Mouse (Mus musculus) cerebellum, adult 2 months (tissue): ENCODE results near the gene Gm49630.
"Not testable (repeated sequence)": the region's sequence is repeated elsewhere in the genome, so short reads cannot be mapped to it uniquely, and the experiment has no call there.

Experiments used
- CTCF ChIP-seq: fragments of 200-500 bp; IDR thresholded peaks from 2 replicates; pipeline ENCODE4 v1.5.1; 2011; ENCODE audit warnings: low read depth, mild to moderate bottlenecking, control low read depth, low read length, moderate library complexity, borderline replicate concordance; ENCODE audit not compliant: insufficient read depth
- POLR2A ChIP-seq: fragments of 200-500 bp; IDR thresholded peaks from 2 replicates; pipeline ENCODE4 v1.6.1; 2011; ENCODE audit warnings: low read length, control low read depth, borderline replicate concordance; ENCODE audit not compliant: insufficient read depth

DNA sequence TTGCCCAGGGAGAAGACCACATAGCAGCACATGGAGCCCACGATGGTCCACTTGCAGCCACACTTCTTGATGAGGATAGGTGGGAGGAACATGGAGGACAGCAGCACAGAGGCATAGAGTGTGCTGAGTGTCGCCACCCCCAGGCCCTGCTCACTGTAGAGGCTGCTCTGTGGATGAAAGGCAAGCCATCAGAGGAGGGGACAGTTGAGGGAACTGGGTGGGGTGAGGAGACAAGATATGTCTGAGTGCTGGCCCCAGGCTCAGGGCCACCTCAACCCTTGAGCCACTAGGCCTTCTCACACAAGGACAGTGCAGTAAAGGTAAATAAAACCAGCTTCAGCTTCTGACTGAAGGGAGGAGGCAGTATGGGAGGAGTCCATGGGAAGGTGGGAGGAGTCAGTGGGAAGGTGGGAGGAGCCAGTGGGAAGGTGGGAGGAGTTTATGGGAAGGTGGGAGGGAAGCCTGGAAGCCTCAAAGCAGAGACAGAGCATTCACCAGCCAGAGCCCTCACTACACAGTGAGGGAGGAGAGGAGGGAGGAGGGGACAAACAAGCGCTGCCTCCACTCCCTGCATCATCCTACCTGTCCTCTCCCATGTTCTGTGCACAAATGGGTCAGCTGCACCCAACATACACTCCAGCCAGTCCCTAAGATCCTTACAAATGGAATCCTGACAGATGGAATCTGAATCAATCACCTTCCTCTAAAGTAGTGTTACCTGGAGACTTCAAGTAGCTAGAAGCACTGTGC is 5.3 kb upstream of the Gm49630 start:
- TF ChIP-seq CTCF, POLR2A: not testable (repeated sequence)
